Mouse (Mus musculus) forebrain, embryonic 14.5 days (tissue): ENCODE measurements at regions not wholly inside any gene's neighbourhood (a gene's known extent, or its start where the extent isn't known, plus 50 kb on each side); places are given as distances from the start of the nearest gene placed in this dataset.
"Not testable (repeated sequence)": the region's sequence is repeated elsewhere in the genome, so short reads cannot be mapped to it uniquely, and the experiment has no call there.

Source experiments
- ATAC-seq: fragments of 200-750 bp; cut with Nextera tagmentation; 2 replicates; pipeline ENCODE4 v1.8.0; 2017; ENCODE audit warnings: mild to moderate bottlenecking, moderate library complexity
- DNase-seq: peaks from one replicate; pipeline ENCODE4 v3.0.0-alpha.2; 2015; ENCODE audit warnings: low spot score
- H3K27ac ChIP-seq: fragments of 300-500 bp; sonication (generic); 2 replicates; pipeline ENCODE4 v1.5.1; 2014; ENCODE audit warnings: low read depth, mild to moderate bottlenecking, control low read depth, low read length, moderate library complexity
- H3K27me3 ChIP-seq: fragments of 300-500 bp; sonication (generic); replicated peaks from 2 replicates; pipeline ENCODE4 v1.6.1; 2014; ENCODE audit warnings: low read length, control low read depth, mixed read lengths; ENCODE audit not compliant: control insufficient read depth, insufficient read depth
- H3K36me3 ChIP-seq: fragments of 300-500 bp; sonication (generic); 2 replicates; pipeline ENCODE4 v1.6.1; 2014; ENCODE audit warnings: low read length, control low read depth; ENCODE audit not compliant: control insufficient read depth, insufficient read depth
- H3K4me1 ChIP-seq: fragments of 300-500 bp; sonication (generic); 2 replicates; pipeline ENCODE4 v1.6.1; 2014; ENCODE audit warnings: antibody characterized with exemption, low read length, control low read depth; ENCODE audit not compliant: control insufficient read depth, insufficient read depth
- H3K4me2 ChIP-seq: fragments of 300-500 bp; sonication (generic); 2 replicates; pipeline ENCODE4 v1.6.1; 2014; ENCODE audit warnings: mild to moderate bottlenecking, control low read depth, low read length
- H3K4me3 ChIP-seq: fragments of 300-500 bp; sonication (generic); 2 replicates; pipeline ENCODE4 v1.5.1; 2014; ENCODE audit warnings: low read depth, low read length, control low read depth
- H3K9ac ChIP-seq: fragments of 300-500 bp; sonication (generic); 2 replicates; pipeline ENCODE4 v1.6.1; 2014; ENCODE audit warnings: mild to moderate bottlenecking, low read length, control low read depth, moderate library complexity
- H3K9me3 ChIP-seq: fragments of 300-500 bp; sonication (generic); replicated peaks from 2 replicates; pipeline ENCODE4 v1.6.1; 2016; ENCODE audit warnings: low read length, control low read depth, mixed read lengths; ENCODE audit not compliant: control insufficient read depth
- WGBS: fragments of 180-500 bp; shearing (Covaris S2); extraction: QIAGEN DNeasy Blood & Tissue Kit; methylation state at CpG from one replicate; pipeline ENCODE4 v1.1.7; 2014; 5-methylcytosine and 5-hydroxymethylcytosine counted together

DNA sequence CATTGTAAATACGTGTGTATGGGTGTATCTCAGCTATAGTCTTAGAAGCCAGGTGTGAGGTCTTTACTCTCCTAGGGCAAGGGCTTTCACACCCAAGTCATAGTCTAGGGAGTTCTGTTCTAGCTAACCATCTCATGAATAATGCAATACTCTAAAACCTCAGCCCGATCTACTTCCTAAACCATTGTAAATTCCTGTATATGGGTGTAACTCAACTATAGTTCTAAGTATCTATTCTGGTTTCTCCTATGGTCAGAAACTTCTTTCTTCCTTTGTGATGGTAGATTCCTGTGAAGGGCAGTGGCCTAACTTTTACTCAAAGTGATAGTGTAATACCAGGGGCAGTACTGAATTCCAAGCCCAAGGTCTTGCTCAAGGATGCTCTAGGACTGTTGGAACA lies 58.7 kb upstream of the Srd5a3 start:
- H3K4me2 ChIP-seq, H3K27me3 ChIP-seq, ATAC-seq, H3K36me3 ChIP-seq, H3K27ac ChIP-seq, DNase-seq, H3K4me1 ChIP-seq, H3K9ac ChIP-seq, H3K9me3 ChIP-seq, H3K4me3 ChIP-seq: not testable (repeated sequence)
- 95% methylated on average over 2 of the region's 2 CpGs for WGBS

DNA sequence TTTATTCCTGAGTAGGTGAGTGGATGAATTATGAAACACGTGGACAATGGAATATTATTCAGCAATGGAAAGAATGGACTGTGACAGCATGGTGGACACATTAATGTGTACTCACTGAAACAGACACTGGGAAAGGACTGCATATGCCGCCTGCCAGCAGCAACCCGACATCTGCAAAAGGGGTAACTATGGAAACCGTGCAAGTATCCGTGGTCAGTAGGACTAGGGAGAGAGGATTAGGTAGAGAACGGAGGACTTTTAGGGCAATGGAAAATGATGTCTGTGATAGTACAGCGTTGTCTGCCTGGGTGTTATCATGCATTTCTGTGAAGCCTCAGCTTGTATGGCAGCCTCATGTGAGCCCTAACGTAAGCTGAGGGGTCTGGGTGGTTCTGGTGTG lies 59.6 kb upstream of the Srd5a3 start:
- DNase-seq (no peak), ATAC-seq (no peak)

DNA sequence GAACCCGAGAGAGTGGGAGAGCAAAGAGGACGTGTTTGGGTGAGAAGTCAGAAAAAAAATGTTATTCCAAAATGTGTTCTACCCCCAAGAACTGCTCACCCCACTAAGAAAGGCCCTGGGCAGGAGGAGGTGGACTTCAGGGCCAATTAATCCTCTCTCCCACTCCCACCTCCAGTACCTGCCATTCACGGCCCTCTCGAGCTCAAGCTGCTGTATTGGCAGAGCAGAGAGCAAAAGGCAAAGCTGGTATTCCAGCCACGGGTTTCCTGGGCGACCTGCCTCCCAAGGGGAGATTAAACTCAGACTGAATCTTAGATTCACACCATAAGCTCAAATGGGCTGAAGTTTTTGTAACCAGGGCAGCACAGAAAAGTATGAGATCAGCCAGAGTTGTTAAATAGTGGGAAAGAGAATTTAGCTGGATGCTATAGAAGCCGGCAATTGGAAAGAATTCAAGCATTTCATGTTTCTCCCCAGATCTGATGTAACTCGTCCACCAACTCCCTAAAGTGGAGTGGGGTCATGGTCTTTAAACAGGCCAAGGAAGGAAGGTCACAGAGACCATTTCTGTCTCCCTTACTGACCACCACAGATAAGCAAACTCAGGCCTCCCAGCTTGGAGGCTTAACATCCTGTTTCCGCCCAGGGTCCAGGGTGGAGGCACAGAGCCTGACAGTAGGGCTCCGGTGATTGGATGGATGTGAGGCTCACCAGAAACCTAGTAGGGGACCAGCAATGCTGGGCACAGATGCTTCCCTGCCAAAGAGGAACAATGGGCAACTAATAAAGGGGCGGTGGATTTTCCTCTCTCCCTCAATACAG lies 60.7 kb upstream of the Srd5a3 start:
- Histone ChIP-seq H3K36me3 (no peaks in the 10 kb centered on the region), H3K4me2 (no peak overlapping the region), H3K27me3 (no peaks in the 10 kb centered on the region), H3K4me3 (no peak overlapping the region), H3K27ac (no peak overlapping the region), H3K9me3 (no peaks in the 10 kb centered on the region), H3K4me1 (no peaks in the 10 kb centered on the region; the same call in 1 of the 2 replicates), H3K9ac (no peak overlapping the region)
- no peak for ATAC-seq
- DNase-seq = no peak
- WGBS = 66% methylated on average over 11 of the region's 11 CpGs

More for the DNA sequence above, 59.6 kb upstream of the Srd5a3 start:
- Histone ChIP-seq H3K36me3 (no peaks in the 10 kb centered on the region), H3K4me1 (no peaks in the 10 kb centered on the region), H3K9me3 (no peaks in the 10 kb centered on the region), H3K9ac (no peak overlapping the region), H3K27me3 (no peaks in the 10 kb centered on the region), H3K4me2 (no peak overlapping the region), H3K27ac (no peak overlapping the region), H3K4me3 (no peak overlapping the region)
- 74% methylated on average over 8 of the region's 8 CpGs for WGBS

DNA sequence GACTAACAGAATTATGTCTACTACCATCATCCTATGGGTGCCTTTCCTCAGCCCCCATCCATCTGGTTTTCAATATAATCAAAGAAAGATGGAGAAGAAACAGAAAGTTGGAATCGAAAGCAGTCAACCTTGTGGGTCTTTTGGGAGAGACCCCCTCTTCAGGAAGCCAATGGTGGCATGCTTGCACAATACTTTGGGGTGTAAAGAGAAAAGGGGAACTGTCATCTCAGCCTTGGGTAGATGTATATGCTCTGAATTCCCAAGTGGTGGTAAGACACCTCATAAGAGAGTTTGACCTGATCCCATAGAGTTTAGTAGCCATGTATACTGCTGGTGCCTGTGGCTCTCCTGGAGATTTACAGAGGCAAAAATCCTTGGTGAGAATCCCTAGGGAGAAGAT lies 61.6 kb upstream of the Srd5a3 start:
- Histone ChIP-seq H3K4me2 (no peak overlapping the region), H3K36me3 (no peaks in the 10 kb centered on the region), H3K9me3 (no peaks in the 10 kb centered on the region), H3K27ac (no peak overlapping the region), H3K9ac (no peak overlapping the region), H3K4me1 (no peaks in the 10 kb centered on the region; the same call in 1 of the 2 replicates), H3K4me3 (no peak overlapping the region), H3K27me3 (no peaks in the 10 kb centered on the region)
- ATAC-seq = no peak
- DNase-seq = no peak
- WGBS = 95% methylated on average over 1 of the region's 1 CpGs

DNA sequence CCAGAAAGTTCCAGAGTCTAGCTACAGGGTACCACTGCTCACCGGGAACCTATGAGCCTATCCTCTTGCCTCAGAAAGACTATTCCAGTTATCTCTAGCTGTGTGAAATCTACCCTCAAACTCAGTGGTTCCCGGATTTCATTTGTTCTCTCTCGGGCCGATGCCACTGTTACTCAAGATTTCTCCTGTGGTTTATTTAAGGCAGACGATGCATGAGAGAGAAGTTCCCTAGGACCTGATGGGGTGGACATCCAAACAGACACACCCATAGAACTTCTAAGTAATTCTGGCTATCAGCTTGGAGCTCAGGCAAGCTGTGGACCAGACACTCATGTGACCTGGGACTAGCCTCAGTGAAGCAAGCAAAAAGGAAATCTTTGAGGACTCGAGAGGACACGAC lies 63.8 kb upstream of the Srd5a3 start:
- no peaks in the 10 kb centered on the region for H3K36me3 ChIP-seq
- H3K9ac ChIP-seq = no peak overlapping the region
- DNase-seq = no peak
- H3K27me3 ChIP-seq = no peaks in the 10 kb centered on the region
- H3K4me3 ChIP-seq = no peak overlapping the region
- WGBS = 95% methylated on average over 7 of the region's 7 CpGs
- no peak overlapping the region for H3K27ac ChIP-seq
- no peaks in the 10 kb centered on the region for H3K9me3 ChIP-seq
- no peak for ATAC-seq
- H3K4me2 ChIP-seq = no peak overlapping the region
- H3K4me1 ChIP-seq = no peaks in the 10 kb centered on the region; the same call in 1 of the 2 replicates

DNA sequence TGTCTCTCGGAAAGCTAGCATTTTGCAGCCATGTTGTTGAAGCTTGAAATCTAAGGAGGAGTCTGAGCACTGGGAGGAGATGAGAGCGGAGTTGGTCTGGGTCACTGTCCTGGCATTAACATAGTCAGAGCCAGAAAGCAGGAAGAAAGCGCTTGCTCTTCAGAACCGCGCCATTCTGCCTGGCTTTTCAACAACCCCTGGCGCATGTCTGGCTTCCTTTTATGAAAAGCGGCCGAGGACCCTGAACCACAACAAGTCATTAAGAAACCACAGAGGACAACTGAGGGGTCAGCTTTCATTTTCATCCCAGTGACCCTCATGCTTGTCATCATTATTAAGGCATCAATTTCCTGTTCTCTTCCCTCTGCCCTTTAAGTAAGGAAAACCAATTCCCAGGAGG lies 64.7 kb upstream of the Srd5a3 start:
- DNase-seq (peak; percentile 21), ATAC-seq (no peak)
- H3K36me3 ChIP-seq = no peaks in the 10 kb centered on the region
- WGBS = 24% methylated on average over 8 of the region's 8 CpGs
- no peak overlapping the region for H3K4me3 ChIP-seq
- H3K9me3 ChIP-seq = no peaks in the 10 kb centered on the region
- H3K9ac ChIP-seq = peak overlapping the region; percentile 46; the same call in 1 of the 2 replicates
- H3K27me3 ChIP-seq = no peaks in the 10 kb centered on the region
- no peaks in the 10 kb centered on the region; the same call in 1 of the 2 replicates for H3K4me1 ChIP-seq
- no peak overlapping the region for H3K27ac ChIP-seq
- H3K4me2 ChIP-seq = peak overlapping the region; percentile 26

DNA sequence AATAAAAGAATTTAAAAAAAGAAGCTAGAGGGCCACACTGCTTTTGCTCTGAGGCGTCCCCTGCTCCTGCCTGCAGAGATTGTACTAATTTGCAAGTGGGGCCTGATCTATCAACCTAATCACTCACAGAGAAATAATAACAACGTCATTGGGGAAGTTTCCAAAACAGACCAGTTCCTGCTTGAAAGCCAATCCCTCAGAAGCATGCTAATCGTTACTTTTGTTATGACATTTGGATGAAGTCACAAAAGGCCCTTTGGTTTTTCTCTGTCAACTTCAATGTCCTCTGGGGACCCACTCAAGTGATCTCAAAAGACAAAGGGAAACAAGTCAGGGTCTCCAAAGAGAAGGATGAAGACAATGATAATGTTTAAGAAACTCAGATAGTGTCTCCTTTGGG lies 72.2 kb upstream of the Srd5a3 start:
- H3K4me2 ChIP-seq = no peak overlapping the region
- DNase-seq (no peak), ATAC-seq (no peak)
- no peak overlapping the region for H3K27ac ChIP-seq
- H3K27me3 ChIP-seq = no peaks in the 10 kb centered on the region
- H3K4me1 ChIP-seq = no peaks in the 10 kb centered on the region
- WGBS = 39% methylated on average over 3 of the region's 3 CpGs
- no peak overlapping the region for H3K9ac ChIP-seq
- no peaks in the 10 kb centered on the region for H3K9me3 ChIP-seq
- no peaks in the 10 kb centered on the region for H3K36me3 ChIP-seq
- no peak overlapping the region for H3K4me3 ChIP-seq

DNA sequence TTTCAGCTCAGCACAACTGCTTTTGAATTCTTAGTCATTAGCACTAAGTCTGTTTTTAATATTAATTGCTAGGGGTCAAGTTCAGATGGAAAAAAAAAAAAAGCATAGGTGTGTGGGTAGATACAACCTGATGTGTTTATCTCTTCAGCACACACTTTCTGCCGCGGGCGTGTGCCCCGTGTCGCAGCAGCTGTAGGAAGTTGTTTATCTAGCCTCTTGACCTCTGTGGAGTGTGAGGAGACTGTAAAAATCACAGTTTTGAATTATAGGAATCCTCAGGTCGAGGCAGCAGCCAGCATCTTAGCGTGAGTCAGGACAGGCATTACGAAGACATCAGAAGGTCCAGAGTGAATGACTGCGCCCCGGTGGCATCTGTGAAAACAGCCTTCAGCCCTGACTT lies 72.8 kb upstream of the Srd5a3 start:
- H3K9ac ChIP-seq = no peak overlapping the region
- no peak for ATAC-seq
- no peak for DNase-seq

DNA sequence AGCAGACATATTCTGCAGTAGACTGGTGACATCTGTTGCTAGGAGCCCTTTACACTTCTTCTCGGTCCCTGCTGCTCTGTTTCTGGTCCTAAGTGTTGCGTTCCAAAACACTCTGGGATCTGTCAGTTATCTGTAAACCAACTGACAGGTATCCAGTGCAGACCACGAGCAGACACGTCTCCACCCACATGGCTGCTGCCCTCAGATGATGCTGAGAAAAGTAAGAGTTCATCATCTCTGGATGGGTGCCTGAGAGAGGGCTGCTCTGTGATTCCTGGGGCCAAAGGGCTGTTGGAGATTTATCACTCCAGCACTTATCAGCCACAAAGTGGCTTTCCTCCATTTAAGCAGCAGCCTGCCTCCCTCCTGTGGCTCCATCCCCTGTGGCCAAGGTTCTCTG lies 74.3 kb upstream of the Srd5a3 start:
- DNase-seq = no peak
- 60% methylated on average over 4 of the region's 4 CpGs for WGBS

More for the DNA sequence above, 72.8 kb upstream of the Srd5a3 start:
- H3K27ac ChIP-seq = no peak overlapping the region
- no peak overlapping the region for H3K4me2 ChIP-seq
- no peaks in the 10 kb centered on the region for H3K9me3 ChIP-seq
- no peaks in the 10 kb centered on the region for H3K4me1 ChIP-seq
- no peaks in the 10 kb centered on the region for H3K36me3 ChIP-seq
- WGBS = 91% methylated on average over 10 of the region's 10 CpGs
- H3K27me3 ChIP-seq = no peaks in the 10 kb centered on the region
- no peak overlapping the region for H3K4me3 ChIP-seq

More for the DNA sequence above, 74.3 kb upstream of the Srd5a3 start:
- ATAC-seq = no peak
- no peak overlapping the region for H3K4me3 ChIP-seq
- no peaks in the 10 kb centered on the region for H3K27me3 ChIP-seq
- H3K9me3 ChIP-seq = no peaks in the 10 kb centered on the region
- no peak overlapping the region for H3K4me2 ChIP-seq
- H3K4me1 ChIP-seq = no peaks in the 10 kb centered on the region
- H3K36me3 ChIP-seq = no peaks in the 10 kb centered on the region
- H3K27ac ChIP-seq = no peak overlapping the region
- H3K9ac ChIP-seq = no peak overlapping the region
